Mouse (Mus musculus) heart, embryonic 16.5 days (tissue): ENCODE results near the gene Tiam1. TPM values are rescaled to one million over a fixed set of nuclear protein-coding genes. Genes with fewer than 3 reads are reported as not detected.

Experiments
- ATAC-seq: fragments of 200-750 bp; cut with Nextera tagmentation; replicated peaks from 2 replicates; pipeline ENCODE4 v1.8.0; 2017; ENCODE audit warnings: moderate number of reproducible peaks; ENCODE audit not compliant: insufficient read depth, low FRiP score; ENCODE audit errors: extremely low read depth
- H3K27ac ChIP-seq: fragments of 300-500 bp; sonication (generic); 2 replicates; pipeline ENCODE4 v1.5.1; 2014; ENCODE audit warnings: mild to moderate bottlenecking, low read length, control low read depth, moderate library complexity
- H3K27me3 ChIP-seq: fragments of 300-500 bp; sonication (generic); 2 replicates; pipeline ENCODE4 v1.6.1; 2014; ENCODE audit warnings: low read length, mixed read lengths; ENCODE audit not compliant: control insufficient read depth, insufficient read depth
- H3K36me3 ChIP-seq: fragments of 300-500 bp; sonication (generic); 2 replicates; pipeline ENCODE4 v1.6.1; 2014; ENCODE audit not compliant: control insufficient read depth, insufficient read depth
- H3K4me1 ChIP-seq: fragments of 300-500 bp; sonication (generic); 2 replicates; pipeline ENCODE4 v1.6.1; 2014; ENCODE audit warnings: low read length, mixed read lengths; ENCODE audit not compliant: control insufficient read depth, insufficient read depth
- H3K4me2 ChIP-seq: fragments of 300-500 bp; sonication (generic); 2 replicates; pipeline ENCODE4 v1.6.1; 2014; ENCODE audit warnings: low read depth, mild to moderate bottlenecking, control low read depth, low read length
- H3K4me3 ChIP-seq: fragments of 300-500 bp; sonication (generic); 2 replicates; pipeline ENCODE4 v1.5.1; 2014; ENCODE audit warnings: mild to moderate bottlenecking, control low read depth, low read length
- H3K9ac ChIP-seq: fragments of 300-500 bp; sonication (generic); 2 replicates; pipeline ENCODE4 v1.6.1; 2014; ENCODE audit warnings: low read length, control low read depth
- H3K9me3 ChIP-seq: fragments of 300-500 bp; sonication (generic); replicated peaks from 2 replicates; pipeline ENCODE4 v1.6.1; 2016; ENCODE audit warnings: low read length; ENCODE audit not compliant: control insufficient read depth
- WGBS: fragments of 180-500 bp; shearing (Covaris S2); extraction: QIAGEN DNeasy Blood & Tissue Kit; methylation state at CpG from one replicate; pipeline ENCODE4 v1.1.7; 2014; 5-methylcytosine and 5-hydroxymethylcytosine counted together
- polyA plus RNA-seq: library from polyadenylated mRNA; unstranded; fragments of >200 nt; fragmentation: Nextera tagmentation; extraction: Ambion mirVana; gene quantifications from 2 replicates; pipeline ENCODE4 v1.2.1, GENCODE M21; 2015

Tiam1 gene
- polyA plus RNA-seq, 1 experiment from 2014 or later = 9.4 TPM

DNA sequence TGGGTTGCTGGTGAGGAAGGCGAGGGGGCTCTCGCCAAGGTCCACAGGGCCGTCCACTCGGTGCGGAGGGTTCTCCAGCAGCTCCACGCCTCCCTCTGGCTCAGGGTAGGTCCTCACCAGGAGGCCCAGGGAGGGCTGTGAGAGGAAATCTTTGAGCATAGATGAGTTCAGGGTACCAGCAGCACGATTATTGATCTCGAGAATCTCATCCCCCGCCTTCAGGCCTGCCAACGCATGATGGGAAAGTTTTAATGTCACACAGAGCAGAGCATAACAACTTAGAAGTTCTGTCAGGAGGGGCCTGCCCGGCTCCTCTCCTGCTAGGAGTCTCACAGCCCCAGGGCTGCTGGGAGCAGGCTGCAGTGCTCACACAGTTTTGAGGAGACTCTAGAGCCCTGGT is 310.6 kb downstream of the Tiam1 start:
- Histone ChIP-seq H3K9ac (no peak overlapping the region), H3K4me1 (peaks cover 21% of the 10 kb centered on the region), H3K4me2 (no peak overlapping the region), H3K27me3 (no peaks in the 10 kb centered on the region), H3K27ac (no peak overlapping the region), H3K36me3 (no peaks in the 10 kb centered on the region), H3K9me3 (no peaks in the 10 kb centered on the region), H3K4me3 (no peak overlapping the region)
- ATAC-seq = no peak
- 94% methylated on average over 11 of the region's 11 CpGs for WGBS

DNA sequence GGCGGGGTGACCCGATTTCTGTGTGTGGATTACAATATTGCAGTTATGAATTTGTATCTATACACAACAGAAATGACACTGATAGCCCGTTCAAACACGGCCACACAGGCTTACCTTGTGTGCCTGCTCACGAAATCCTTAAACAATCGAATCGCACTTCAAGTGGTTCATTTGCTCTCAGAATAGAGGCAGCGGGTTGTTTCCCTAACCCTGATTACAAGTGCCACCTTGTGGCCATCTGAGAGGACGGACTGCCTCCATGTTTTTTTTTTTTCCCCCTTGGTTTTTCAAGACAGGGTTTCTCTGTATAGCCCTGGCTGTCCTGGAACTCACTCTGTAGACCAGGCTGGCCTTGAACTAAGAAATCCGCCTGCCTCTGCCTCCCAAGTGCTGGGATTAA is 312.4 kb downstream of the Tiam1 start:
- ATAC-seq = no peak
- H3K4me1 ChIP-seq = peaks cover 28% of the 10 kb centered on the region
- H3K27me3 ChIP-seq = no peaks in the 10 kb centered on the region
- WGBS = 31% methylated on average over 10 of the region's 10 CpGs
- peak overlapping the region; percentile 46 for H3K4me2 ChIP-seq
- H3K27ac ChIP-seq = peak overlapping the region; percentile 47
- H3K36me3 ChIP-seq = no peaks in the 10 kb centered on the region
- H3K4me3 ChIP-seq = no peak overlapping the region; the same call in 1 of the 2 replicates
- H3K9me3 ChIP-seq = no peaks in the 10 kb centered on the region
- H3K9ac ChIP-seq = no peak overlapping the region

DNA sequence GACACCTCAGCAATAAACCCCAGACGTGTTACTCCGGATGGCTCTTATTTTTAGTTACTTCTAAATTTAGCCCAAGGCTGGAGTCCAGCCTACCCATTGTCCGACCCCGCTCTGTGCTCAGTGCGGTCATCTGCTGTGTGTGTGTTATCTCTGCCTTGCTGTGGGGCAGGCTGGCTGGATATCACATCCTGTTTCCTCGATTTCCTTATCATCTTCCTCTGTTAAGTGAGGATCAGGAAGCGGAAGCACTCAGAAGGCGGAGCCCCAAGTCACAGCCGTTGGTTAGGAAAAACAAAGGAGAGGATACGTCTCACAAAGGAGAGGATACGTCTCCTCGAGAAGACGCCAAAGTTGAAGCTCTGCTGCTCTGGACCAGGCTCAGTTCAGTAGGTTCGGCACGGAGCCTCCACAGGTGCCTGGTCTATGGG is 313.3 kb downstream of the Tiam1 start:
- peak; percentile 86 for ATAC-seq
- H3K27ac ChIP-seq = peak overlapping the region; percentile 82
- peaks cover 30% of the 10 kb centered on the region for H3K4me1 ChIP-seq
- peak overlapping the region; percentile 63 for H3K9ac ChIP-seq
- no peaks in the 10 kb centered on the region for H3K27me3 ChIP-seq
- H3K4me2 ChIP-seq = peak overlapping the region; percentile 46
- no peaks in the 10 kb centered on the region for H3K9me3 ChIP-seq
- WGBS = 26% methylated on average over 15 of the region's 15 CpGs
- H3K4me3 ChIP-seq = peak overlapping the region; percentile 31
- H3K36me3 ChIP-seq = no peaks in the 10 kb centered on the region

DNA sequence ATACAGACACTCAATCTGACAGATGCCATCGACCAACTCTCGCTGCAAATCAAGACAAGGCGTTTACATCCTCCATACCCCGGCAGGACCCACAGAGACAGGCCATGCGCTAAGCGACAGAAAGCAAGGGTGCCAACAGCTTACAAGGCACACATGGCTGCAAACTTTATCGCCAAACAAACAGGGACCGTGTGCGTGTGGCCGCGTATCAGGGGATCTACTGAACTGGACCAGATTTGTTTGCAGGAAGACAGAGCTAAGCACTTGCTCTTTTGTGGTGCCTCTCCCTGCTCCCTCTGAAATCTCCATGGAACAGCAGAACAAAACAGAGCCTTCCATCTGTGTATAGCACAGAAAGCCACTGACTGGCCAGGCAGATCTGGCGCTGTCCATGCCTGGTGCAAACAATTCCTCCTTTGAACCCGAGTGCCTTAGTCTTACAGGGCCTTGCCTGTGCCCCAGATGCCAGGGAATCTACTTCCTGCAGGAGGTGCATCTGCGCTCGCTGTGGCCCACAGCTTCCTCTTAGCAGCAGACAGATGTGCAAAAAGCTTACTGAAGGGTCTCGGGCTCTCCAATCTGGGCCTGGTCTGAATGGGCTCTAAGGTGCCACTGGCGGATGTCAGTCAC is 316.0 kb downstream of the Tiam1 start:
- no peaks in the 10 kb centered on the region for H3K27me3 ChIP-seq
- 59% methylated on average over 17 of the region's 17 CpGs for WGBS
- no peak for ATAC-seq
- no peak overlapping the region for H3K27ac ChIP-seq
- H3K9me3 ChIP-seq = no peaks in the 10 kb centered on the region
- no peak overlapping the region for H3K9ac ChIP-seq
- peaks cover 30% of the 10 kb centered on the region for H3K4me1 ChIP-seq
- H3K4me2 ChIP-seq = no peak overlapping the region
- no peak overlapping the region for H3K4me3 ChIP-seq
- H3K36me3 ChIP-seq = no peaks in the 10 kb centered on the region

DNA sequence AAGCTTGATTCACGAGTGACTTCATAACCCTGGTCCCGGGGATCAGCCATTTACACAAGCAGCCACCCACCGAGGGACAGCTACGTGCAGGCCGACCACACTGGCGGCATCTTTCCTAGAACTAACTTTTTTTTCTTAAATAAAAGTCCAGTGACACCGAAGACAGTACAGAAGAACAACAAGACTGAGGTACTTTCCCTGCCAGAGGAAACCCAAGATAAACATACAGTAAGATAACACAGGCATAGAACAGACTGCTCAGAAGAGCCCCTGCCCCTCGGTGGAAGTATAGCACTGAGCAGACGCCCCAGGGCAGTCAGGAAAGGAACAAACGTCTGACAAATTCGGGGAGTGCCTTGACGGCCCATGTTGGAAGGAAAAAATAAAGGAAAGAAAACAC is 317.7 kb downstream of the Tiam1 start:
- H3K36me3 ChIP-seq = no peaks in the 10 kb centered on the region
- H3K4me2 ChIP-seq = no peak overlapping the region
- no peak overlapping the region for H3K9ac ChIP-seq
- no peak overlapping the region for H3K27ac ChIP-seq
- H3K27me3 ChIP-seq = no peaks in the 10 kb centered on the region
- ATAC-seq = peak; percentile 18; the same call in 1 of the 2 replicates
- peaks cover 28% of the 10 kb centered on the region for H3K4me1 ChIP-seq
- no peak overlapping the region for H3K4me3 ChIP-seq
- WGBS = 32% methylated on average over 12 of the region's 12 CpGs
- H3K9me3 ChIP-seq = no peaks in the 10 kb centered on the region

DNA sequence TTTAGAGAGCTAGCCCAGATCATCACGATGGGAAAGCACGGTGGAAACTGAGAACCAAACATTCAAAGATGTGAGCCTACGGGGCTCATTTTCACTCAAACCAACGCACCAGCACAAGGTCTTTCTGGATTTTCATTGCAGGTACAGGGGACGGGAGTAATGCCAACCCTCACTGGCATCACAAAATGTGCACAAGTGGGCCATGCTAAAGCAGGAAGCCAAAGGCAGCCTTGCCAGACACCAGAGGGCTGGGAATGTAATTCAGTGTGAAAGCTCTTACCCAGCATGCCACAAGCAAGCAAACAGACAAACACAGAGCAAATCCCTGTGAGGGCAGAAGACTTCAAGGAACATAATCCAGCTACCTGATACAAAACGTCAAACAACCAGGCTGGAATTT is 320.7 kb downstream of the Tiam1 start:
- H3K27me3 ChIP-seq = peaks cover 5% of the 10 kb centered on the region; the same call in 1 of the 2 replicates
- no peaks in the 10 kb centered on the region; the same call in 1 of the 2 replicates for H3K36me3 ChIP-seq
- H3K9ac ChIP-seq = no peak overlapping the region
- no peak overlapping the region for H3K27ac ChIP-seq
- no peak overlapping the region for H3K4me2 ChIP-seq
- H3K9me3 ChIP-seq = no peaks in the 10 kb centered on the region
- no peak for ATAC-seq
- H3K4me1 ChIP-seq = peaks cover 13% of the 10 kb centered on the region
- no peak overlapping the region for H3K4me3 ChIP-seq
- 85% methylated on average over 6 of the region's 6 CpGs for WGBS

DNA sequence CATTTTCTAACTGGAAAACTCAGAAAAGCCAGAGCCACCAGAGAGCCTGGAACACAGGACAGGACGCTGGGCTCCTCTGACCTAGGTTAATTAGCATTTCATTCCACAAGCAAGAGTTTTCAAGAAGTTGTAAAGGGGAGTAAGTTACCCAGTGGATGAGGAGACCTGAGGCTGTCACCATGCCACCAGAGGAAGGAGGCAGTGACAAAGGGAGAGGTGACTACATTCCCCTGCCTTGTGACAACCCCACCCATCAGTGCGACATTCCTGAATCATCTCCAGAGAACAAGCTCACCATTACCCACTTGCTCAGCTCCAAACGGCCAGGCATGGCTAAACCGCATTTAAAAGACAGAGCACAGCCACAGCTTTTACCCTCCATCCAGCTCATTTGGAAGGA is 324.9 kb downstream of the Tiam1 start:
- ATAC-seq = no peak

DNA sequence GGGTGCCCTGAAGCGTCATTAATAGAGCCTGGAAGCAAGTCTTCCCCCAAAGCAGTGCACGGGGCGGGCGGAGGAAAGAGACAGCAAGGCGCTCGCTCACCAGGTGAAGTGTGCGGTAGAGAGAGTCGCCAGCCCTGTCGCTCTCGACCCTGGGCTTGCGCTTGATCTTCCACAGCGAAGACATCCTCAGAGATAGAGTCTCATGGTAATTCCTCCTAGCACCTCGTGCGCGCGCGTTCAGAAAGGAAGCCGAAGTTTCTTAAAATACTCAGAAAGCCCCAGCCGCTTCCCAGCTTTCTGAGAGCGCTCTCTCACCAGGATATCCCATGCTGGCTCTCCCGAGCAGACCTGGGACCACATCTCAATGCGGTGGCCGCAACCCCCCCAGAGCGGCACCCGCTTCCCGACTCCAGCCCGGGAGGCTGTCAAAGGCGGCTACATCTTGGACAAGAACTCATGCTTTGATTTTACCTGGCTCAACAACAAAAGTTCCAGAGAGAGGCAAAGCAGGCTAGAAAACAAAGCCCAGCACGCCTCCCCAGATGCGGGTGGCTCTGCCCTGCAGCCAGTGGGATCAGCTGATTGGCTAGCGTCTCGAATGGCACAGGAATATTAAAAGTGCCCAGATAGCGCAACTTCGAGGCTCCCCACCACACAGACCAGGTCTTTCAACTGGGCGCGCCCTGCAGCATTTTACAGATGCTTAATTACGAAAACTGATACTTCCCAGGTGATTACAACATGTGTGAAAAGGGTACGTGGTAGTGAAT is 325.5 kb downstream of the Tiam1 start:
- peak; percentile 28; the same call in 1 of the 2 replicates for ATAC-seq
- Histone ChIP-seq H3K36me3 (no peaks in the 10 kb centered on the region; the same call in 1 of the 2 replicates), H3K9me3 (no peaks in the 10 kb centered on the region), H3K9ac (peak overlapping the region; percentile 61), H3K27me3 (peaks cover 5% of the 10 kb centered on the region; the same call in 1 of the 2 replicates), H3K4me3 (peak overlapping the region; percentile 56), H3K4me2 (peak overlapping the region; percentile 85), H3K4me1 (peaks cover 14% of the 10 kb centered on the region), H3K27ac (no peak overlapping the region)
- WGBS = 3% methylated on average over 38 of the region's 38 CpGs

More for the DNA sequence above, 324.9 kb downstream of the Tiam1 start:
- H3K27me3 ChIP-seq = peaks cover 5% of the 10 kb centered on the region; the same call in 1 of the 2 replicates
- peak overlapping the region; percentile 56; the same call in 1 of the 2 replicates for H3K4me3 ChIP-seq
- H3K4me1 ChIP-seq = peaks cover 14% of the 10 kb centered on the region
- WGBS = 33% methylated on average over 4 of the region's 4 CpGs
- H3K27ac ChIP-seq = no peak overlapping the region
- H3K36me3 ChIP-seq = no peaks in the 10 kb centered on the region; the same call in 1 of the 2 replicates
- H3K9me3 ChIP-seq = no peaks in the 10 kb centered on the region
- H3K4me2 ChIP-seq = peak overlapping the region; percentile 85
- no peak overlapping the region for H3K9ac ChIP-seq

DNA sequence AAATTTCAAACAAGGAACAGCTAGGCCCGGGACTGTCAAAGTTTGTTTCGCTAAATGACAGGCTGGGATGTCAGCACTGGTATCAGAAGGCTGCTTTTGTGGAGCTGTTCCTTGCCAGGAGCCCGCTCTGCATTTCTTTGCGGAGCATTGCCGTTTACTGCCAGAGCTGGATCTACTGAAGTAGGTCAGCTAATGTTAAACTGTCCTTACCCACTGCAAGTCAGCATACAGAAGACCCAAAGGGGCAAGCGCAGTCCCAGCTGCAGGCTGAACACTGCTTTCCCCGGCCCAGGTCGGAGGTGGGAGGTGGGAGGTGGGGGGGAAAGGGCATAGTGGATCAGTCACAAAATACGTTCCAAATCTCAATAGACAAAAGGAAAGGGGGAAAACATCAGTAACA is 326.3 kb downstream of the Tiam1 start:
- no peaks in the 10 kb centered on the region for H3K9me3 ChIP-seq
- peaks cover 14% of the 10 kb centered on the region for H3K4me1 ChIP-seq
- ATAC-seq = no peak
- no peaks in the 10 kb centered on the region; the same call in 1 of the 2 replicates for H3K36me3 ChIP-seq
- WGBS = 21% methylated on average over 9 of the region's 9 CpGs
- peak overlapping the region; percentile 85 for H3K4me2 ChIP-seq
- H3K27ac ChIP-seq = peak overlapping the region; percentile 10; the same call in 1 of the 2 replicates
- peaks cover 5% of the 10 kb centered on the region; the same call in 1 of the 2 replicates for H3K27me3 ChIP-seq
- peak overlapping the region; percentile 46; the same call in 1 of the 2 replicates for H3K9ac ChIP-seq
- peak overlapping the region; percentile 56 for H3K4me3 ChIP-seq
